Mouse (Mus musculus) mesoderm, embryonic 11.5 days (tissue): Measurements from ENCODE around the gene Cnot11.
A peak's percentile ranks its signal among the peaks of the same experiment; 100 is the strongest.

Experiments used
- DNase-seq: peaks from one replicate; pipeline ENCODE4 v3.0.0-alpha.2; 2012; ENCODE audit warnings: low read depth, low spot score

The Cnot11 gene

GRCm38 (mm10) chr1:39534831-39535230, at the start of gene Cnot11:
Gene Cnot11, plus strand, starts transcription at chr1:39534992.
- no peak for DNase-seq

- no peak for DNase-seq
Measured at GRCm38 (mm10) chr1:39487370-39487769, 47.4 kb upstream of the Cnot11 start.

- no peak for DNase-seq
Measured at GRCm38 (mm10) chr1:39493165-39493564, 41.6 kb upstream of the Cnot11 start.

GRCm38 (mm10) chr1:39493664-39494063, 41.1 kb upstream of the Cnot11 start:
- no peak for DNase-seq

- DNase-seq: no peak
Measured at GRCm38 (mm10) chr1:39496995-39497394, 37.8 kb upstream of the Cnot11 start.

GRCm38 (mm10) chr1:39497748-39498147, 37.0 kb upstream of the Cnot11 start:
- no peak for DNase-seq

- DNase-seq: no peak
Measured at GRCm38 (mm10) chr1:39499485-39499941, 35.3 kb upstream of the Cnot11 start.

GRCm38 (mm10) chr1:39502817-39503633, 31.8 kb upstream of the Cnot11 start:
- DNase-seq: no peak

- DNase-seq: no peak
Measured at GRCm38 (mm10) chr1:39504261-39504660, 30.5 kb upstream of the Cnot11 start.

- DNase-seq: no peak
Measured at GRCm38 (mm10) chr1:39505600-39505999, 29.2 kb upstream of the Cnot11 start.

GRCm38 (mm10) chr1:39511775-39512174, 23.0 kb upstream of the Cnot11 start:
- no peak for DNase-seq

GRCm38 (mm10) chr1:39512183-39512582, 22.6 kb upstream of the Cnot11 start:
- DNase-seq: no peak

GRCm38 (mm10) chr1:39515303-39515991, 19.3 kb upstream of the Cnot11 start:
- DNase-seq: no peak

GRCm38 (mm10) chr1:39521326-39521725, 13.5 kb upstream of the Cnot11 start:
- DNase-seq: no peak

GRCm38 (mm10) chr1:39522519-39522918, 12.3 kb upstream of the Cnot11 start:
- peak; percentile 40 for DNase-seq

GRCm38 (mm10) chr1:39525763-39526162, 9.0 kb upstream of the Cnot11 start:
- DNase-seq: no peak

GRCm38 (mm10) chr1:39526371-39527167, 8.2 kb upstream of the Cnot11 start:
- no peak for DNase-seq

GRCm38 (mm10) chr1:39527432-39527831, 7.4 kb upstream of the Cnot11 start:
- peak; percentile 83 for DNase-seq

GRCm38 (mm10) chr1:39528319-39528718, 6.5 kb upstream of the Cnot11 start:
- DNase-seq: no peak

GRCm38 (mm10) chr1:39530258-39530943, 4.4 kb upstream of the Cnot11 start:
- DNase-seq: peak; percentile 72

- DNase-seq: no peak
Measured at GRCm38 (mm10) chr1:39531036-39531435, 3.8 kb upstream of the Cnot11 start.
